Mouse (Mus musculus): ENCODE data around the gene H2-DMb2.

GRCm38 (mm10) chr17:34196941-34197894 is 54.1 kb downstream of the H2-DMb2 start, which contains the start of gene Psmb8:
- TF ChIP-seq POLR2A (IDR thresholded peaks at IDR 0.05; ENCODE audit: insufficient read depth, low read depth, low read length) = no peak
- no peak for TF ChIP-seq CTCF (IDR thresholded peaks at IDR 0.05; ENCODE audit: insufficient read depth, low read depth, low read length)

All from olfactory bulb, adult 2 months (tissue).